Mouse (Mus musculus) thymus, postnatal 10 days (tissue): Measurements from ENCODE around the gene Ubr4.
"Not testable (repeated sequence)": the region's sequence is repeated elsewhere in the genome, so short reads cannot be mapped to it uniquely, and the experiment has no call there.

ENCODE experiments used
- DNase-seq, 2 experiments: peaks; one replicate each; pipeline ENCODE4 v3.0.0; 2021; ENCODE audit warnings: low spot score in 2 of 2

Gene Ubr4

DNA sequence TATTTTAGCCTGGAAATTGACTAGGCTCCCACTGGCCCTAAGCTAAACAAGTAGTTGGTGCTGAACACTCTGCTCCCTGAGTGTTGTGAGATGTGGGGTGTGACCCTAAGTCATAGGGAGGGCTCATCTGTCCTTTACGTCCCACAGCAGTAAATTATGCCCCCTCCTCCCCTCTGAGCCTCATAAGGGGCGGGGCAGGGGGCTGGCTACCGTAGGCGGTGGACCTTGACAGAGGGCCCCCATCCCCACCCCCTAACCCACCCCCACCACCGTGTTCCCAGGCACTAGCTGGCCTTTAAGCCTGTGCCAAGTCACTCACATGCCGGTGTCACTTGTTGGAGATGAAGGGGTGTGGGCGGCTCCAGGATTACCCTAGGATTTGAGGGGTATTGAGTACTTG is 132.1 kb downstream of the Ubr4 start:
- DNase-seq = no peak

DNA sequence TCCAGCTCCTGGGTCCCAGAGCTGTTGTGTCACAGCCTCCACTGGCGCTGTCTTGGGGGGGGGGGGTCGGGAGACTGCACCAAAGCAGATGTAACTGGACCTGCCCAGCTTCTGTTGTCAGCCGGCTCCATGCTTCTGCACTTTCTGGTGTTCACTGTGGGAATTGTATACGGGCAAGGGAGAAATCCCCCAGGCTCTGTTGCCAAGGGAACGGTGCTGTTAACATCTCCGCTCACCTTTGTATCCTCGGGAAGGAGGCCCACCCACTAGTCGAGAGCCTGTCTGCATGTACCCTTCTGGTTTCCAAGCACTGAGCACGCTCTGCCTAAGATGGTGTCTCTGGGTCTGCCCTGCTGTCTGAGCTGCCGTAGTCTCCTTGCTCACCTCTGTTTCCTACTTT is 134.7 kb downstream of the Ubr4 start:
- DNase-seq = no peak

DNA sequence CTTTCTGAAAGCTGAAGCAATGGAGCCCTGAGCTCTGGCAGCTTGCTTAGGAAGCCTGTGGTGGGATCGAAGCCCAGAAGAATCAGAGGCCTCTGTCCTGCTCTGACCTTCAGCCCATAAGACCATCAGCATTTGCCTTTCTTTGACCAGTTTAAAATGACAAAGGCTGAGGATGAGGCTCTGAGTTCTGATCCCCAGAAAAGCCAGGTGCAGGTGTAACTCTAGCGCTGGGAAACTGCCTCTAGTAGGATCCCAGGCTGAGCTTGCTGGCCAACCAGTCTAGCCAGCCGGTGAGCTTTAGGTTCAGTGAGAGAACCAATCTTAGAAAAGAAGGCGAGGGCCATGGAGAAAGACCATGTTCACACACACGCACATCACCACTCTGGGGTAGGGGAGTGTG is 135.9 kb downstream of the Ubr4 start:
- no peak for DNase-seq

DNA sequence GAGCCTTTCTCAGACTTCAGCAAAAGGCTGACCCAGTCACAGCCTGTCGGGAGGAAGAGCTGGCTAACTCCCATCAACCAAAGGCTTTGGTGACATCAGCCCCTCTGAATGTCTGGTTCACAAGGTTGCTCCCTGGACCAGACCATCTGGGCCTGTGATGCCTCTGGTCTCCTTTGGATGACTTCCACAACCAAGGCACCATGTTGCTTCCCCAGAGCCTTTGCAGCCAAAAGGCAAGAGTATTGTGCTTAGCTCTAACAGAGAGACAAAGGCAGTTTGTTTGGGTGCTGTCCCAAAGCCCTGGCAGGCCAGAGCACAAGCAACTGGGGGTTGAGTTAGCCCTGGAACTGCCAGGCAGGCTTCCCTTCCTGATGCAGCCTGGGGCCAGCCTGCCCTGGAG is 137.5 kb downstream of the Ubr4 start:
- no peak for DNase-seq

DNA sequence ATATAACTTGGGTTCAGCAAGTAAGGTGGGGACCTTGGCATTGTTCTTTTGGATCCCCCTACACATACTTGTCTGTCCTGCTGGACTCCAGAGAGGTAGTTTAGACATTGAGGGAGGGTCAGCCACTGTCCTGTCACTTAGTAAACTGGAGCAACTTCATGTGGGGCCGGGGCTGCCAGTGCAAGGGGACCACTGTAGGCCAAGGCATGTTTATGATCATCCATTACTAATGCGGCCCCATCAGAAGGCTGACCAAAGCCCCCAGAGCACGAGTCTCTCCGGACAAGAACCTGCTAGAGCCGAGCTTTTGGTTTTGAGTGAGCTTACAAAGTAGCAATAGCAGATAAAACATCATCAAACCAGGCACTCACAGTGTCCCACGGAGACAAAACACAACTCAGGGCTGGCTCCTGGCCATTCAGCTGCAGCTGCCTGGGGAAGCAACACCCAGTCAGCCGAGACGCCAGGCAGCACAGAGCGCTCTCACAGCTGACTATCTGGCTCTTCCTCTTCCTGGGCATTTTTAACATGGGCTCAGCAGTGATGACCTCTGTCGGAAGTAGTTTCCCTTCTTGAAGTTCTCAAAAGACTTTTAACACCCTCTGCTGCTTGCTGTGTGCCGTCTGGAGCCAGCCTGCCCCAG is 138.1 kb downstream of the Ubr4 start:
- DNase-seq = no peak

DNA sequence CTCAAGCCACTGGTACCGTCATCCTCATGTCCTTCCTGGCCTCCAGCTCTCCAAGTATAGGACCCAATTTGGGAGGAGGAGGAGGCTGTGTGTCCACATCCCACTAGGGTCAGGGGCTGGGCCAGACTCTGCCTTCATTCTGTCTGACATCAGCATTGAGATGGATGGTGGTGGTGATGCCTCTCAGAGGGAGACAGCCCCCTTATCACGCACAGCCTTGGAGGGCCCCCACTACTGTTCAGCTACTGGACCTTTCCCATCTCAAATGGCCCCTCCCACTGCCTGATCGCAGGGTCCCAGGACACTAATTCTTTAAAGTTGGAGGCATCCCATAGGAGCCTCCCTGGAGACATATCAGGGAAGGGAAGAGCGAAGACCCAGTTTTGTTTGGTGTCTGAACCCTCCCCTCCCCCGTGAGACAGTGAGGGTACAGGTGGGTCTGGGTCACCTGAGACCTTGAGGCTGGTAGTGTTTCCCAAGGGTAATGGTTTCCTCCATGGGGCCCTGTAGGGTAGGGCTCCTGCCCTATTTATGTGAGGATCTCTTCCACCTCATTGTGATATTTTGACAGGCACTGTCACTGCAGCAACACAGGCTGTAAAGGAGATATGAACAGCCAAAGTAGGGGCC is 139.2 kb downstream of the Ubr4 start:
- DNase-seq = no peak

DNA sequence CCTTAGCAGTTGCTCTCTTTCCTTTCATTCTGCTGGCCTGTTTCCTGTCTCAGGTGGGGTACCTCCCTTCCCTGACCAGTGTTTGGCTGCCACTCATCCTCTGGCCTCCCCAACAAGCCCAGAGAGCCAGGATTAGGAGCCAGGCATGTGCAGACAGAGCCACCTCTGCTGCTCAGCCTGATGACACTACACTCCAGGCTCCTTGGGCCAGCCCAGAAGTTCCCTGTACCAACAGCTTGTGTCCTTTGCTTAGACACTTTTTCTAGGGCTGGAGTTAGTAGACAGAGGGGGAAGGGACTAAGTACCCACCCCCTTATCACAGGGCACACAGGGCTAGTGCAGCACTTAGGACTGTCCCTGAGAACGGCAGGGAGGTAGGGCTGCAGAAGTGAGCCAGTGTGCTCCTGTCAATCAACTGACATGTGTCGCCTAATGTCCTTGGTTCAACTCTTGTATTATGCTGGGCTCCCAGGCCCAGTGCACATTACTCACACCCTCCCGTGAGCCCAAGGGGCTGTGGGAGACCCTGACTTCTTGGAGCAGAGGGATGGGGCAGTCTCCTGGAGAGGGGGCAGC is 139.9 kb downstream of the Ubr4 start:
- DNase-seq = no peak

DNA sequence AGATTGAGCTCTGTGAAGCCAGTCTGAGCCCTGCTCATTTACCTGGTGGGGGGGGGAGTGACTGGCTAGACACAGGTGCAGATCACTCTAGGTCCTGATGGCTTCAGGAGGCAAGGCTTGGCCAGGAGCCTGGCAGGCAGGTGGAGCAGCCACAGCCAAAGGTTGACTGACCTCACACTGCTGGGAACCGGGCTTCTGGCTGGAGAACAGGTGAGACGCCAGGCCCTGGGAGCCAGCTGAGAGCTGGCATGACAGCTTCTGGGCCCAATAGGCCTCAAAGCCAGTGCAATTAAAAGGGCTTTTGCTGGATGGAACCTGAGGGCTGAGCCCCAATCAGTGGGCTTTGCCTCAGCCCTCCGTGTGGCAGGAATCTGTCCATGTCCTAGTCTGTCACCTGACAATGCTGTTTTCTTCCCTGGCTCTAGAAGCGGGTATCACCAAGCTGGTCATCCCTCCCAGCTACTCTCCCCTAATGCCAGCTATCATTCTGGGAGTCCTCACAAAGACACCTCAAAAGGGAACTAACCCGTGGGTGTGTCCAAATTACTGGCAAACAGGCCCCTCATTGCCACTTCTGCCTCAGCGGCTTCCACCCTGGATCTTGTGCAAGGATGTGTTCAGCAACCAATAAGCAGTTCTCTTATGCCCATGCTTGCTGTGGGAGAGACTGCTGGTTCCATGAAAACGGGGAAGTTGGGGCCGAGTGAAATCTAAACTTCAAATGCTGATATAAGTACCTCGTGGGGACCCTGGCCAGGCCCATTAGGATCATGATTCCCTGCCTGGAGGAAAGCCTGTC is 141.0 kb downstream of the Ubr4 start:
- no peak for DNase-seq

DNA sequence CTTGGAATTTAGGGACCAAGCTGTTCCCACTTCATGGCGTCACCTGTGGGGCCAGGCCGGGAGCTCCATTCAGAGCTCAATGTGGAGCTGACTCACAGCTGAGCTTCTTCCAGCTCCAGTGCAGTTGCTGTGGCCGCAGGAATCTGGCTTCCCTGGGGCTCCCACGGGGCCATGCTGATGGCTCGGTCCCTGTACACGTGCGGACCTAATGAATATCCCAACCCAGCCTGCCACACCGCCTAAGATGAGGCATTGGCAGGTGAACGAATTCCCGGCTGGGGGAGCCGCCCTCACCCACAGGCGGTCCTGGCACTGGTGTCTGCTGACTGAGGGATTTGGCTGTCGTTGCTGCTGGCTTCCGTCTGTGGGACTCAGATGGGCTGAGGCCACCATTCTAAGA is 148.4 kb downstream of the Ubr4 start:
- DNase-seq = no peak

DNA sequence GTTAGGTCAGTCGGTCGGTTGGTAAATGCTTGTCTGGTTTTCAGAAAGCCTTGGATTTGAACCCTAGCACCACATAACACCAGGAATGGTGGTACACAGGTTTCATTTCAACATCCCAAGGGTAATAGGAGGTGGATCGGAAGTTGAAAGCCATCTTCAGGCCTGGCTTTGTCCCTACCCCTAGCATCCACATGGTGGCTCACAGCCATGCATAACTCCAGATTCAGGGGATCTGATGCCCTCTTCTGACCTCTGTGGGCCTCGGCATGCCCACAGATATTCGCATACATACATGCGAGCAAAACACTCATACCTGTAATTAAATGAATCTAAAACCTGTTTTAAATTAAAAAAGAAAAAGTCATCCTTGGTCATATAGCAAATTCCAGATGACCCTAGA is 149.3 kb downstream of the Ubr4 start:
- DNase-seq = no peak

DNA sequence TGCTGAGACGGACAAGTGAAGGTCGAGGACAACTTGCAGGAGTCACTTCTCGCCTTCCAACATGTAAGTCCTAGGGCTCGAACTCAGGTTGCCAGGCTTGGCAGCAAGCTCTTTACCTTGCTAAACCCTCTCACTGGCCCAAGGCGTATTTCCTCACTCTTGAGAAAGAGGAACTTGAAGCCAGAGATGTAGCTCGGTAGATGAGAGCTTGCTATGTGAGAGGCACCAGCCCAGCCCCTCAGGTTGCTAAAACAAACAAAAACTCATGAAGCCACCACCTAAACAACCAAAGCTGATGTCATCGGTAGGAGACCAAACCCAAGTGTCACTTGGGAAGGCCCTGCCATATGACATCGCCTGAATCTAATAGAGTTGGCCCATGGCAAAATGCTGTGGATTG is 151.5 kb downstream of the Ubr4 start:
- no peak for DNase-seq

DNA sequence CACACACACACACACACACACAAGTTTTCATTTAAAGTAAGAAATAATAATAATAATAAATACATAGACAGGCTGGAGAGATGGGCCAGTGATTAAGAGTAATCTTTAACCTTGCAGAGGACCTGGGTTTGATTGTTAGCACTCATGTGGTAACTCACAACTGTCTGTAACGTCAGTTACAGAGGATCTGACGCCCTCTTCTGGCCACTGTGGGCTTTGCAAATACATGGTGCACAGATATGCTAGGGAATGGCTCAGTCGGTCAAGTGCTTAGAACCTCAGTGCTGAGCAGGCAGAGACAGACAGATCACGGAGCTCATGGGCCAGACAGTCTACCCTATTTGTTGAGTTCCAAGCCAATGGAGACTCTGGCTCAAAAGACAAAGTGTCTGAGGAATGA is 153.3 kb downstream of the Ubr4 start:
- no peak for DNase-seq

DNA sequence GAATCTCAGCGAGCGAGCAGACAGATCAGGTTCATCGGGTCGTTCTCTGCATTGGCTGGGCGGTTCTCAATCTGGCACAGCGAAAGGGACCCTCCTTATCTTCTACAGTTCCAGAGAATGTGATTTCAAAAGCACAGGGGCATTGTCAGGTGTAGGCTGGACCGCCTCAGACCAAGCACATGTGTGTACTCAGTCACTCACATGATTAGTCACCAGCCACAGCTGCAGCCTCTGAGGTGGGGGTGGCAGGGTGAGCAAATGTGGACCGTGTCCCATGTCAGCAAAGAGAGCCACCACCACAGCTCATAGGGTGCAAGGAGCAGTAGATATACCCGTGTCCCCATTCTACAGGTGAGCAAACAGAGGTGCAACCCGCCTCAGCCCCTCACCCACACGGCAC is 154.3 kb downstream of the Ubr4 start:
- no peak for DNase-seq

DNA sequence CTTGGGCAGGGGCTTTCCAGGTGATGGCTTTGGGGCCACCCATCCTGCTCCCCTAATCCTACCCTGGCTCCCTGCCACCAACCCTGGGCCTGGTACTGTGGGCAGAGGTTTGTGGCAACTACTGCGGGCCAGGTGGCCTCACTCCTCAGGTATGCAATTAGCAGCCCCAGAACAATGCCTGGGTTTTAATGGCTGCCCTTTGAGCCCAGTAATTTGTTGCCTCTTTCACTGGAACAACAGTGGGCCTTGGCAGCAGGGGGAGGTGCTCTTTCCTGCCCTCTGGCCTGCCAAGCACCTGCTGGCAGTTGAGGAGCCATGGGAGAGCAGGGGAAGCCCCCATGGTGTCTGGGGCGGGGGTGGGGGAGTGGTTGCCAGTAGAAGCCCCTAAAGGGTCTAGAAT is 156.7 kb downstream of the Ubr4 start:
- no peak for DNase-seq

DNA sequence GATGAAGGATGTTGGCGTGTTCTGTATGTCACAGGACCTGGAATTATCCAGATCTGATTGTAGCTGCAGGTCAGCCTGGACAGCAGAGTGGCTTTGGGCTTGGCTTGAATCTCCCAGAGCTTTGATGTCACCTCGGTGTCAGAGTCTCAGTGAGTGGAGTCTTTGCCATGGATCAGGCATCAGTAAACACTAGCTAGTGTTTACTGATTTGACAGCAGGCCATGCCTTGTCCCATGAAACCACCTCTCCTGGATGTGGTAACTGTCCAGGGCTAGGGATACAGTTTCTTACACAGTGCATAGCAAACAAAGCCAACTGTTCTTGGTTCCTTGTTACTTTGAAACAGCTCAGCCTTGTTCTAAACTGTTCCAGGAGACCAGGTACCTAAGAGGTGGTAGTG is 159.1 kb downstream of the Ubr4 start:
- DNase-seq = no peak

DNA sequence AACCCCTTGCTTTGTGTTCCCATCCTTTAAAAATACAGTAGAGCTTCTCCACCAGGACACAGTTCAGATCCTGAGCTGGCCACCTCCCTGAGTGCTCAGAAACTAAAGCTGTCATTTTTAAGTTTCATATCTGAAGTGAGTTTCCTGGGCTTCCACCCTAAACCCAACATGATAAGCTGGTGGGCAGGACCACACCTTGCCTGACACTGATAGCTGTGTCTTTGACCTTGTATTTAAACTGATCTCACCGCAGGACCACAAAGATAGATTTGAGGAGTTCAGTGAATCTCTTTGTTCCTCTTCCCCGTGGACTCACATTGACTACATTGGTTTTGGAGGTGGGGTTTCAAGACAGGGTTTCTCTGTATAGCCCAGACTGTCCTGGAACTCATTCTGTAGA is 160.6 kb downstream of the Ubr4 start:
- DNase-seq = no peak

DNA sequence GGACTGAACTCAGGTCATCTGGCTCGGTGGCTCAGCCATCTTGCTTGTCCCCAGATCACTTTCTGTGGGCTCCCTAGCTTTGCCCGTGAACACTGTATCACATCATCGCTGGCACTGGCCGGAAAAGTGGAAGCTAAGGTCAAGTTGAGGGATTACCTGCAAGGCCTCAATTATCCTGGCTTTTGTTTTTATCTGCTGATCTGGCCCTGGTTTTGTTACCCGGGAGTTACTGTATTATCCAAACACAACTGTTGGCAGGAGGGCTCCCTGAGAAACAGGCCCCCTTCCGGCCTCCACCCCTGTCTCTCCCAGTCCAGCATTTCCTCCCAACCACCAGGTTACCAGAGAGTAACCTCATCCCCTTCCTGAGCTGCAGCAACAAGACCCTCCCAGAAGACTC is 166.8 kb downstream of the Ubr4 start:
- DNase-seq = no peak

DNA sequence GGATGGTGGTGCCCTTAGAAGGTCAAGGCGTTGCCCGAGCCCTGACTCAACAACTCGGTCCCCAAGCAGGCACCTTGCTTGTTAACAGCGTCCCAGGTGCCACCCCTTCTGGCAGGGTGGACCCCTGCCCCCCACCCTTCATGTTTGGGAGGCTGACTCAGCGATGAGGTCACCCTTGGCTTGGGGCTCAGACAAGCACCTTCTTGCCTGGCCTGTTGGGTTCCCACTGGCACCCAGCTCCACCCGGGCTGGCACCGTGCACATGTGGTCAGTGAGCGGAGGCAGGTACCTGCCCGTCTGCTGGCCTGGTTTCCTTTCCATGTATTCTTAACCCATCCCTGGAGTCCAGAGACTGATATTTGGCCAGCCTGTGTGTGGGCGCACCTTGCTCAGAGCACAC is 169.5 kb downstream of the Ubr4 start:
- no peak for DNase-seq

DNA sequence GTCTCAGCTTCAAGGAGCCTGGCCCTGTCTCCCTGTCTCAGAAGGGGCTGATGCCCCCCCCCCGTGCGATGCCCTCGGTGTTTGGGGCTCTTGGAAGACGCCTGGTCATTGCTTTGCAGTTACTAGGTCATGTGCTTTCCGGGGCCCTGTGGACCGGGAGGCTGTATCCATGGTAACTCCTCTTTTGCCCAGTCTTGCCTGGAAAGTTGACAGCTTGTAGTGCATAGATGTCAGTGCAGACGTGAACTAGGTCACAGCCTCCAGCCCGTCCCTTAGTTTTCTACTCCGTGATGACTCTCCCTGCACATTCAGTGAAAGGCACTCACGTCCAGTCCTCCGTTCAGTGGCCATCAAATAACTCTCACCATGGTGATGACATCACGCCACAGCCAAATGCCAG is 174.1 kb downstream of the Ubr4 start:
- DNase-seq = no peak

DNA sequence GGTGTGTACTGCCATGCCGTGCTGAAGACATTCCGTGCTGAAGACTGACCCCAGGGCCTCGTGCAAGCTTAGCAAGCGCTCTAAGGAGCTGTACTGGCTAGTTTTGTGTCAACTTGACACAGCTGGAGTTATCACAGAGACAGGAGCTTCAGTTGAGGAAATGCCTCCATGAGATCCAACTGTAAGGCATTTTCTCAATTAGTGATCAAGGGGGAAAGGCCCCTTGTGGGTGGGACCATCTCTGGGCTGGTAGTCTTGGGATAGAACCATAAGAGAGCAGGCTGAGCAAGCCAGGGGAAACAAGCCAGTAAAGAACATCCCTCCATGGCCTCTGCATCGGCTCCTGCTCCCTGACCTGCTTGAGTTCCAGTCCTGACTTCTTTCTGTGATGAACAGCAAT is 177.8 kb downstream of the Ubr4 start, which contains the start of gene Iffo2:
TSS of gene Iffo2 (plus strand) at position 301 of the 400 bp plus-strand sequence.
- not testable (repeated sequence) for DNase-seq

DNA sequence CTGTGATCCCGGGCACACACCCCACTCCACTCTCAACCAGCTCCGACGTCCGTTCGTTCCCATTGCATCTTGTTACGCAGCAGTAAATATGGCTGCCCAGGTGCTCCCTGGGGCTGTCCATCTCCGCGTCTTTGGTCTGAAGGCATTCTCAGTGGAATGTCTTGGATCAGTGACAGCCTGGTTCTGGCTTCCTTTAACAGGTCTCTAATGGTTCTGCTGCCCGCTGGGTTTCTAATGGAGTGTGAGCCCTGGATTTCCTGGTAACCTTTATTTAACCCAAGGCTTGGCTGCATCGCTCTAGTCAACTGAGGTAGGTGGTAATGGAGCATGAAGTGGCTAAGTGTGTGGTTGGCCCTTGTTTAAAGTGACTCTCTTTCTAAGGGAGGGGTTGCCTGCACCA is 179.7 kb downstream of the Ubr4 start:
- no peak for DNase-seq

DNA sequence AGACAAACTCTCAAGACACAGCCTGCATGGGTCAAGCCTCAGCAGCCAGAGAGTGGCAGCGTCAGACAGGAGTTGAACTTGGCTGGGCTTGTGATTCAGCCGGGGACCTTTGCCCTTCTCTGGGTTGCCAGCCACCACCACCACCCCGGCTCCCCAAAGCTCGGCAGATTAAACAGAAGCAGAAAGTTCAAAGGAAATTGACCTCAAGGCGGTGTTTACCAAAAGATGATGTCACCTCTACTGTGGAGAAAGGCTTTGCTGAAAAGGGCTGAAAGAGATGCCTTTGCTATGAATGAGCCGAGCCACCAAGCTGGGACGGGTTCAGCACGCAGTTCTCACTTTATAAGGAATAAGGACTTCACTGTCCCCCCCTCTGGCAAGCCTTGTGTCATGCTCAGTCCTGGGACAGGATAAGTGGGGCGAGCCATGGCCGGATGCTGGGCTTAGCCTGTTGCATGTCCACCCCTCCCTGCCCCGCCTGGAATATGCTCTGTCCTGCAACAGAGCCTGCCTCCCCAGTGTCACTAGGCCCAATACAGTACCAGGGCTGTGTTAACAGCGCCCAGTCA is 182.8 kb downstream of the Ubr4 start:
- no peak for DNase-seq
